Mouse (Mus musculus): Measurements from ENCODE around the gene Hdgfl2. TPM values are rescaled to one million over a fixed set of nuclear protein-coding genes. Genes with fewer than 3 reads are reported as not detected.
"Not testable (repeated sequence)": the region's sequence is repeated elsewhere in the genome, so short reads cannot be mapped to it uniquely, and the experiment has no call there.

Gene Hdgfl2
- polyA plus RNA-seq, 3 experiments from 2014 or later: 32.5 to 58.6 (median 40.3) TPM

- ATAC-seq: no peak
Measured at GRCm38 (mm10) chr17:56062081-56062480, 17.4 kb upstream of the Hdgfl2 start.

GRCm38 (mm10) chr17:56065715-56066114, 13.7 kb upstream of the Hdgfl2 start:
- not testable (repeated sequence) for ATAC-seq

- ATAC-seq: no peak
Measured at GRCm38 (mm10) chr17:56066451-56066850, 13.0 kb upstream of the Hdgfl2 start.

- no peak for ATAC-seq
Measured at GRCm38 (mm10) chr17:56069066-56069465, 10.4 kb upstream of the Hdgfl2 start.

GRCm38 (mm10) chr17:56071126-56071525, 8.3 kb upstream of the Hdgfl2 start:
- ATAC-seq: no peak

- no peak for ATAC-seq
Measured at GRCm38 (mm10) chr17:56072243-56072642, 7.2 kb upstream of the Hdgfl2 start.

- no peak for ATAC-seq
Measured at GRCm38 (mm10) chr17:56074097-56074826, 5.2 kb upstream of the Hdgfl2 start.

- ATAC-seq: peak; percentile 55
Measured at GRCm38 (mm10) chr17:56074827-56075208, 4.6 kb upstream of the Hdgfl2 start, which contains the start of gene Ubxn6. Gene Ubxn6 (minus strand): TSS chr17:56075028.

- no peak for ATAC-seq
Measured at GRCm38 (mm10) chr17:56077523-56077922, 1.9 kb upstream of the Hdgfl2 start.

- ATAC-seq: not testable (repeated sequence)
Measured at GRCm38 (mm10) chr17:56078361-56078760, 1.1 kb upstream of the Hdgfl2 start.

GRCm38 (mm10) chr17:56079921-56080320, 487 bp downstream of the Hdgfl2 start:
- ATAC-seq: no peak

GRCm38 (mm10) chr17:56080781-56081585, 1.5 kb downstream of the Hdgfl2 start:
- no peak for ATAC-seq

- no peak for ATAC-seq
Measured at GRCm38 (mm10) chr17:56092312-56092711, 12.9 kb downstream of the Hdgfl2 start.

- ATAC-seq: no peak
Measured at GRCm38 (mm10) chr17:56092794-56093193, 13.4 kb downstream of the Hdgfl2 start.

- no peak for ATAC-seq
Measured at GRCm38 (mm10) chr17:56096883-56097282, 17.4 kb downstream of the Hdgfl2 start.

GRCm38 (mm10) chr17:56098180-56098579, 18.7 kb downstream of the Hdgfl2 start:
- ATAC-seq: no peak

GRCm38 (mm10) chr17:56098711-56099572, 19.5 kb downstream of the Hdgfl2 start:
- no peak for ATAC-seq

- no peak for ATAC-seq
Measured at GRCm38 (mm10) chr17:56100811-56101210, 21.4 kb downstream of the Hdgfl2 start.

GRCm38 (mm10) chr17:56102158-56102557, 22.7 kb downstream of the Hdgfl2 start:
- ATAC-seq: no peak

GRCm38 (mm10) chr17:56102927-56103326, 23.5 kb downstream of the Hdgfl2 start:
- ATAC-seq: no peak

- no peak for ATAC-seq
Measured at GRCm38 (mm10) chr17:56103465-56104285, 24.2 kb downstream of the Hdgfl2 start.

- ATAC-seq: not testable (repeated sequence)
Measured at GRCm38 (mm10) chr17:56104821-56105220, 25.4 kb downstream of the Hdgfl2 start.
